Mouse (Mus musculus): ENCODE measurements around the gene Cers6. TPM values are rescaled to one million over a fixed set of nuclear protein-coding genes. Genes with fewer than 3 reads are reported as not detected.

Cers6 gene
- polyA plus RNA-seq, 1 experiment, result 21.1 TPM

DNA sequence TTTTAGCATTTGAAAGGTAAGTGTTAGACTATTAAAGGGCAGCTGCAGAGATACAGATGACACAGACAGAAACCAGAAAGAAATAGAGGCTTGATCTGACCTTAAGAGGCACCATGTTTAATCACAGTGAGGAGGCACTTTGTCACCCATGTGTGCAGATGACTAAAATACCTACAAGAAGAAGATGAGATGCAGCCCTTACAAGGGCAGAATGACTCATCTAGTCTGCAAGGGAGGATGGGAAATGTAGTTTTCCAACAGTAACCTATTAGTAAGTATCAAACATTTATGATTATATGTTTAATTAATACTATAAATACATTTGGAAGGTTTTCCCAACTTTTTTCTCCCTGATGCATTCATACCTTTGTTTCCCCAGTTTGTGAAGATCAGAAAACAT, 54.5 kb downstream of the Cers6 start:
- DNase-seq, result no peak
- TF ChIP-seq POLR2A (IDR thresholded peaks at IDR 0.05; ENCODE audit: control insufficient read depth, extremely low read depth, insufficient read depth, low read length, poor library complexity), result no peak
- TF ChIP-seq CTCF (IDR thresholded peaks at IDR 0.05; ENCODE audit: borderline replicate concordance, control insufficient read depth, extremely low read depth, insufficient read depth, low read length, poor library complexity), result no peak
- H3K4me3 ChIP-seq (ENCODE audit: control insufficient read depth, insufficient read depth, low read length), result no peak overlapping the region
- no peaks in the 10 kb centered on the region for H3K36me3 ChIP-seq (ENCODE audit: control insufficient read depth, insufficient read depth, low read length)
- no peak overlapping the region for H3K27ac ChIP-seq (ENCODE audit: control insufficient read depth, insufficient read depth, low read length)
- peaks cover 8% of the 10 kb centered on the region for H3K4me1 ChIP-seq (replicated peaks; ENCODE audit: control insufficient read depth, insufficient read depth, low read length)
- no peaks in the 10 kb centered on the region for H3K27me3 ChIP-seq (ENCODE audit: control insufficient read depth, insufficient read depth, low read length)

DNA sequence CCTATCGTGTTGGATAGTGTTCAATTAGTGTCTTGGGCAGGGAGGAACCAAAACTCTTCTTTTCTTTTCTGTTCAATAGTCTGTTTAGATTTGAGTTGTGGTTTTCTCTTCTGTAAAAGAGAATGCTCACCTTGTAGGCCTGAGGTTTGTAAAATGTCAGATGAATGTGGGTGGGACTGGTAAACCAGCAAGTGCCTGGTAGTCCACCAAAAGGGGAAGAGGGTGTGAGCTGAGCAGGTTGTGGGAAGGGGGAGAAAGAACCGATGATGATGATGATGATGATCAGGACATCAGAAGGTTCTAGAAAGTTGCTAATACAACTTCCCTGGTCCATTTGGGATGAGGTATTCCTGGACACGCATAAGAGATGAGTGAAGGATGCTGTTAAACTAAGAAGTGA, 55.1 kb downstream of the Cers6 start:
- DNase-seq, result no peak
- H3K4me3 ChIP-seq (ENCODE audit: control insufficient read depth, insufficient read depth, low read length), result no peak overlapping the region
- WGBS, result 52% methylated on average over 3 of the region's 3 CpGs
- H3K4me1 ChIP-seq (replicated peaks; ENCODE audit: control insufficient read depth, insufficient read depth, low read length), result peaks cover 8% of the 10 kb centered on the region
- TF ChIP-seq CTCF (IDR thresholded peaks at IDR 0.05; ENCODE audit: borderline replicate concordance, control insufficient read depth, extremely low read depth, insufficient read depth, low read length, poor library complexity), result no peak
- TF ChIP-seq POLR2A (IDR thresholded peaks at IDR 0.05; ENCODE audit: control insufficient read depth, extremely low read depth, insufficient read depth, low read length, poor library complexity), result no peak
- no peak overlapping the region for H3K27ac ChIP-seq (ENCODE audit: control insufficient read depth, insufficient read depth, low read length)
- H3K36me3 ChIP-seq (ENCODE audit: control insufficient read depth, insufficient read depth, low read length), result no peaks in the 10 kb centered on the region
- H3K27me3 ChIP-seq (ENCODE audit: control insufficient read depth, insufficient read depth, low read length), result no peaks in the 10 kb centered on the region

DNA sequence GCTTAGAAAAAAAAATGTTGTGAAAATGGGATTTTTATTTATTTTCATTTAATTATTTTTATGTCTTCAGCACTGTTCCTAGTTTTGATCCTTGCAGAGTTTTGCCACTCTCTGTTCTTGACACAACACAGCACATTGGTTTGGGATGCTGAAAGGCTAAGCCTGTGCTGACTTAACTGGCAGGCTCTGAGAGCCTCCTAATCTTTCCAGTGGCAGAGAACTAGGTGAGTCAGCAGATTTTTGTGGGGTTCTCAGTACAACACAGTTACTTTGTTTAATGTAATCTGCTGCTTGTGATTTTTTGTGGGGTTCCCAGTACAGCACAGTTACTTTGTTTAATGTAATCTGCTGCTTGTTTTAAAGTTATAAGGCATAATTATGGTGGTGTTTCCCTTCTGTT, 55.8 kb downstream of the Cers6 start:
- Histone ChIP-seq H3K4me1 (replicated peaks; ENCODE audit: control insufficient read depth, insufficient read depth, low read length) (peaks cover 6% of the 10 kb centered on the region), H3K27ac (ENCODE audit: control insufficient read depth, insufficient read depth, low read length) (no peak overlapping the region), H3K36me3 (ENCODE audit: control insufficient read depth, insufficient read depth, low read length) (no peaks in the 10 kb centered on the region), H3K4me3 (ENCODE audit: control insufficient read depth, insufficient read depth, low read length) (no peak overlapping the region), H3K27me3 (ENCODE audit: control insufficient read depth, insufficient read depth, low read length) (no peaks in the 10 kb centered on the region)
- TF ChIP-seq POLR2A (IDR thresholded peaks at IDR 0.05; ENCODE audit: control insufficient read depth, extremely low read depth, insufficient read depth, low read length, poor library complexity) (no peak), CTCF (IDR thresholded peaks at IDR 0.05; ENCODE audit: borderline replicate concordance, control insufficient read depth, extremely low read depth, insufficient read depth, low read length, poor library complexity) (no peak)
- DNase-seq, result no peak

DNA sequence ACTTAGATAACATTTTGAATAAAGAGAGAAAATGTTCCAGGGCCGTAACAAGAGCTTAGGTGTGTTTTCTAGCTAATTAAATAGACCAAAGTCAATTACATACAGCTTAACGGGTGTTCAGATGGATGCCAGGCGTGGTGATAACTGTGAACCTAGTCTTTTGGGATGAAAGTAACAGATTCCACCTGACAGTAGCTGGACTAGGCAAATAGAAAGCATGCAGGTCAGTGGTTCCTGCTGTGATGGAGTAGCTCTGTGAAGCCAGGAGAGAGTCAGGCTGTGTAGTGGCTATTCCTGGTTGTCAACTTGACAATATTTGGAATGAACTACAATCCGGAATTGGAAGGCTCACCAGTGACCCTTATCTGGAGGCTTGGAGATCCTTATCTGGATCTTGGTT, 56.3 kb downstream of the Cers6 start:
- 98% methylated on average over 4 of the region's 4 CpGs for WGBS
- no peak overlapping the region for H3K4me3 ChIP-seq (ENCODE audit: control insufficient read depth, insufficient read depth, low read length)
- no peaks in the 10 kb centered on the region for H3K36me3 ChIP-seq (ENCODE audit: control insufficient read depth, insufficient read depth, low read length)

DNA sequence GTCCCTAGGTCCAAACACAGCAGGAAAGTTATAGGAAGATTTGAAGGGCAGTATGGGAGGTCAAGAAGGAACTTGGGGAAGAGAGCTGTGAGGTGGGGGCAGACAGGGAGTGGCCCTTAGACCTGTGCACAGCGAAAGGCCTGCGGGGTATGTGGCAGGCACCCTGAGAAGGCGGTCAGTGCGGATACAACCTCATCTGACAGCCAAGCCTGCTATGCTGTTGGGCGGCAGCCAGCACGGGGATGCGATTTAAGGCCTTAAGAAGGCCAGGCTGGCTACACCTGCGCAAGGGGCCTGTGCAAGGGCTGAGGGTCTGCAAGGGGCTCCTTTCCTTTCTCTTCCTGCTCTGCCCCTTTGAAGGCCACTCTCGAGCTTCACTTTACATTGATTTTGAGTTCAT, 63.1 kb downstream of the Cers6 start:
- WGBS, result 94% methylated on average over 9 of the region's 9 CpGs
- Histone ChIP-seq H3K27me3 (ENCODE audit: control insufficient read depth, insufficient read depth, low read length) (no peaks in the 10 kb centered on the region), H3K27ac (ENCODE audit: control insufficient read depth, insufficient read depth, low read length) (no peak overlapping the region), H3K4me1 (replicated peaks; ENCODE audit: control insufficient read depth, insufficient read depth, low read length) (peaks cover 6% of the 10 kb centered on the region), H3K36me3 (ENCODE audit: control insufficient read depth, insufficient read depth, low read length) (no peaks in the 10 kb centered on the region), H3K4me3 (ENCODE audit: control insufficient read depth, insufficient read depth, low read length) (no peak overlapping the region)
- DNase-seq, result no peak
- no peak for TF ChIP-seq POLR2A (IDR thresholded peaks at IDR 0.05; ENCODE audit: control insufficient read depth, extremely low read depth, insufficient read depth, low read length, poor library complexity)
- TF ChIP-seq CTCF (IDR thresholded peaks at IDR 0.05; ENCODE audit: borderline replicate concordance, control insufficient read depth, extremely low read depth, insufficient read depth, low read length, poor library complexity), result no peak

More for the DNA sequence above, 56.3 kb downstream of the Cers6 start:
- H3K4me1 ChIP-seq (replicated peaks; ENCODE audit: control insufficient read depth, insufficient read depth, low read length), result peaks cover 4% of the 10 kb centered on the region
- H3K27ac ChIP-seq (ENCODE audit: control insufficient read depth, insufficient read depth, low read length), result no peak overlapping the region
- DNase-seq, result no peak
- no peak for TF ChIP-seq POLR2A (IDR thresholded peaks at IDR 0.05; ENCODE audit: control insufficient read depth, extremely low read depth, insufficient read depth, low read length, poor library complexity)
- no peak for TF ChIP-seq CTCF (IDR thresholded peaks at IDR 0.05; ENCODE audit: borderline replicate concordance, control insufficient read depth, extremely low read depth, insufficient read depth, low read length, poor library complexity)
- H3K27me3 ChIP-seq (ENCODE audit: control insufficient read depth, insufficient read depth, low read length), result no peaks in the 10 kb centered on the region

DNA sequence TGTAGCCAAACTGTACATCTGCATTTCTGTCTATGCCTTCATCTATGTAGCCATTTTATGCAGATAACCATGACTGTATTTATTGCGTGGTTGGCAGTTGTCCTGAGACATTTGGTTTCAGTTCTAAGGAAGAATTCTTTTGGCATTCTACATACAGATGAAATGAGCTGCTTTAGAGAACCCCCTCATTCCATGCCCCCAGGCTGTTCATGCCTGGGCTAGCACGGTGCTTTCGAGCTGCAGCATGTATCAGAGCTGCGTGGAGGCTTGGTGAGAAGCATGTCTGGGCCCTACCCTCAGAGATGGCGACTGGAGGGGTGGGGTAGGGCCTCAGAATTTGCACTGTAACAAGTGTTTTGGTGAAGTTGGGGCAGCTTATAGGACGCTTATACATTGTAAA, 64.3 kb downstream of the Cers6 start:
- 95% methylated on average over 6 of the region's 6 CpGs for WGBS
- Histone ChIP-seq H3K36me3 (ENCODE audit: control insufficient read depth, insufficient read depth, low read length) (no peaks in the 10 kb centered on the region), H3K4me1 (replicated peaks; ENCODE audit: control insufficient read depth, insufficient read depth, low read length) (peaks cover 12% of the 10 kb centered on the region), H3K27ac (ENCODE audit: control insufficient read depth, insufficient read depth, low read length) (no peak overlapping the region), H3K4me3 (ENCODE audit: control insufficient read depth, insufficient read depth, low read length) (no peak overlapping the region), H3K27me3 (ENCODE audit: control insufficient read depth, insufficient read depth, low read length) (no peaks in the 10 kb centered on the region)
- TF ChIP-seq CTCF (IDR thresholded peaks at IDR 0.05; ENCODE audit: borderline replicate concordance, control insufficient read depth, extremely low read depth, insufficient read depth, low read length, poor library complexity), result no peak
- TF ChIP-seq POLR2A (IDR thresholded peaks at IDR 0.05; ENCODE audit: control insufficient read depth, extremely low read depth, insufficient read depth, low read length, poor library complexity), result no peak
- DNase-seq, result no peak
